Mouse (Mus musculus): Measurements from ENCODE around the gene Mospd2. TPM values are rescaled to one million over a fixed set of nuclear protein-coding genes. Genes with fewer than 3 reads are reported as not detected.

Gene Mospd2
- 6.0 and 6.6 TPM in 2 replicates for polyA plus RNA-seq (2012; rRNA removed)

DNA sequence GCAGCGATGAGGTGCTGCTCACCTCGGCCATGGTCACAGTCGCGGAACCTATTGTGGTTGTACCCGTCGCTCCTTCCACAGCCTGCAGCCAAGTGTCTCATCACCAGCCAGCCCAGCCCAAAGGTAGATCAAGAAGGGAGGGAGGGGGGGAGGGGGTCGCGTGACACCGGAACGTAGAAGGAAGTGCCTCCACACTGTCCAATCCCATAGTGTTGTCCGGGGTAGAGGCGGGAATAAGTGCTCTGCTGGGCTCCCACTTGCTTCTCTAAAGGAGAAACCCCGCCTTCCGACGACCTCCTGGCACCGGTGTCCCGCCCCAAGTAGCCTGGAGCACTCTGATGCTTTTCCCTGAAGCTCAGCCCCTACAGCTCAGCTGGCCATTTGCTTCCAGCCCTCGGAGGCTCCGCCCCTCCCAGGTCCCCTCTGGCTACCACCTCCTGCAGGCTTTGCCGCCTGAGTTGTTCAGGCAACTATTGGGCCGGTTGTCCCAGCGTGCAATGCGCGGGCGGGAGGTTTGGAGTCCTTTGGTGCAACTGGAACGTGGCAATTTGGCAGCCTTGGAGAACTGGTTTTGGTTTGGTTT is at the start of gene Mospd2, which contains the start of gene Fancb:
Gene Mospd2 (minus strand): TSS at position 183 of the 583 bp plus-strand sequence.
Gene Fancb (plus strand): TSS at position 400 of the 583 bp plus-strand sequence.
- peak; percentile 96 for DNase-seq
- H3K4me3 ChIP-seq (ENCODE audit: insufficient read depth, low read depth, low read length), result peak within 1 kb of the TSS; percentile 100
- no peaks in the 10 kb centered on the region for H3K36me3 ChIP-seq (ENCODE audit: control insufficient read depth, insufficient read depth, low read length)
- H3K4me1 ChIP-seq (ENCODE audit: control insufficient read depth, insufficient read depth, low read length), result peaks cover 5% of the 10 kb centered on the region; the same call in 1 of the 2 replicates
- 1% methylated on average over 25 of the region's 26 CpGs for WGBS
- TF ChIP-seq CTCF (conservative IDR thresholded peaks at IDR 0.05; ENCODE audit: insufficient read depth, insufficient read length, low read depth, low read length) (no peak), POLR2A (IDR thresholded peaks at IDR 0.05; ENCODE audit: low read depth, low read length) (peak; percentile 50)
- no peaks in the 10 kb centered on the region for H3K27me3 ChIP-seq (replicated peaks; ENCODE audit: control insufficient read depth, insufficient read depth, low read length)
- peak within 1 kb of the TSS; percentile 88 for H3K27ac ChIP-seq (ENCODE audit: insufficient read depth, low read depth, low read length)

DNA sequence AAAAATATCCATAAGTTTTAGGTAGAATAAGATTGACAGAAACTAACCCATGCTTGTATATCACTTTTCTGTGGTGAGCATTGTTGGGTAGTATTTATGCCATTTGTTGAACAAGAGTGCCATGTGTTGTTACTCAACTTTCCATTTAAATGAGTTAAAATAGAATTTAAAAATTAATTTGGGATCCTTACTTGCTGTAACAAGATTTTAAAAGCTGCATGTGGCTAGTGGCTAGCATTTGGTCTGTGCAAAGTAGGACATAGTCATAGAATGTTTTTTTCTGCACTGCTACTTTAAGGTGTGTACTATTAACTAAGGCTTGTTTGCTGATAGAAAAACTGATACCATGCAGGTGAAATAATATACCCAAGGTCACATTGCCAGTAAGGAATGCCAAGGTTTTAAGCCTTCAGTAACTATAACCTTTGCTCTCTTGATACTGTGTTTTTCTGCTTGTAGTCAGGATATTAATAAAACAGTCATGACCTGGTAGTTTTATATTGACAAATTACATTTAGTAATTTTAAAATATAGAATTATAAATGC is 24.7 kb upstream of the Mospd2 start, which contains the start of gene Gm17604:
Gene Gm17604 (minus strand): TSS at position 51 of the 546 bp plus-strand sequence.
- Histone ChIP-seq H3K36me3 (ENCODE audit: control insufficient read depth, insufficient read depth, low read length) (no peaks in the 10 kb centered on the region), H3K4me3 (ENCODE audit: insufficient read depth, low read depth, low read length) (no peak within 1 kb of the TSS), H3K27ac (ENCODE audit: insufficient read depth, low read depth, low read length) (no peak within 1 kb of the TSS), H3K4me1 (ENCODE audit: control insufficient read depth, insufficient read depth, low read length) (no peaks in the 10 kb centered on the region), H3K27me3 (replicated peaks; ENCODE audit: control insufficient read depth, insufficient read depth, low read length) (no peaks in the 10 kb centered on the region)
- DNase-seq, result no peak
- TF ChIP-seq CTCF (conservative IDR thresholded peaks at IDR 0.05; ENCODE audit: insufficient read depth, insufficient read length, low read depth, low read length), result no peak
- no peak for TF ChIP-seq POLR2A (IDR thresholded peaks at IDR 0.05; ENCODE audit: low read depth, low read length)

DNA sequence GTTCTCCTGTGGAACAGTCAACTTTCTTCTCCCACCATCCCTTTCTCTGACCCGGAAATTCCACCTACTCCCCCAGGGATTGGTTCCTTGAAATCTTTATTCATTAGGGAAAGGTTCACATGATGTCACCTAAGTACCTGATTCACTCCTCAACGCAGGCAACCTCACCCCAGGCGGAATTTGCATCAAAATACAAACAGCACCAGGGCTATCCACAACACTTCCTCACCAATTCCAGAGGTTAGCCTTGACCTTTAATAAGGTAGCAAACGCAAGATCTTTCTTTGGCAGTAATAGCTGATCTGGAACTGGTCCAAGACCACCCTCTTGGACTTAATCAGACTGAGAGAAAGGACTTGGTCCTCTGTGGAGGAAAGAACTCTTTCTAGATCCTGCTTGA is 23.0 kb upstream of the Mospd2 start:
- 41% methylated on average over 4 of the region's 4 CpGs for WGBS
- TF ChIP-seq CTCF (conservative IDR thresholded peaks at IDR 0.05; ENCODE audit: insufficient read depth, insufficient read length, low read depth, low read length) (no peak), POLR2A (IDR thresholded peaks at IDR 0.05; ENCODE audit: low read depth, low read length) (no peak)
- H3K36me3 ChIP-seq (ENCODE audit: control insufficient read depth, insufficient read depth, low read length), result no peaks in the 10 kb centered on the region
- no peak overlapping the region for H3K4me3 ChIP-seq (ENCODE audit: insufficient read depth, low read depth, low read length)
- DNase-seq, result peak; percentile 2
- H3K27ac ChIP-seq (ENCODE audit: insufficient read depth, low read depth, low read length), result no peak overlapping the region
- H3K4me1 ChIP-seq (ENCODE audit: control insufficient read depth, insufficient read depth, low read length), result no peaks in the 10 kb centered on the region
- no peaks in the 10 kb centered on the region for H3K27me3 ChIP-seq (replicated peaks; ENCODE audit: control insufficient read depth, insufficient read depth, low read length)

DNA sequence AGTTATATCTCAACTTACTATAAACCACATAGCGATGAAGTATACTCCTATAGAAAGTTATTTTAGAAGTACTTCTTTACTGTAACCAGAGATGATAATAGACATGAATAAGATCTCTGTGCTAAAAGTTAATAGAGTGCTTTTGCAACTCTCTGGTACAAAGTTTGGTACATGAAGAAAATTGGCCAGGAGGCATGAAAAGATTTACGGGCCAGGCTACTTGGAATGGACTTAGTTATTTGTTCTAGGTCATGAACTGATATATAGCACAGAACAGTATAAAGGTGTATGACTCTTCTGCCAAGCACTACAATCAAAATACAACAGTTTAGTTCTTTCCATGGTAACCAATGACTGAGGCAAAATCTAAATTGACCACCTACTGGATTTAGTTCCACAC is 1.3 kb downstream of the Mospd2 start:
- Histone ChIP-seq H3K27ac (ENCODE audit: insufficient read depth, low read depth, low read length) (no peak overlapping the region), H3K4me3 (ENCODE audit: insufficient read depth, low read depth, low read length) (no peak overlapping the region), H3K27me3 (replicated peaks; ENCODE audit: control insufficient read depth, insufficient read depth, low read length) (no peaks in the 10 kb centered on the region), H3K36me3 (ENCODE audit: control insufficient read depth, insufficient read depth, low read length) (no peaks in the 10 kb centered on the region), H3K4me1 (ENCODE audit: control insufficient read depth, insufficient read depth, low read length) (peaks cover 5% of the 10 kb centered on the region; the same call in 1 of the 2 replicates)
- no peak for DNase-seq
- TF ChIP-seq CTCF (conservative IDR thresholded peaks at IDR 0.05; ENCODE audit: insufficient read depth, insufficient read length, low read depth, low read length) (no peak), POLR2A (IDR thresholded peaks at IDR 0.05; ENCODE audit: low read depth, low read length) (no peak)
- WGBS, result 76% methylated on average over 2 of the region's 2 CpGs

DNA sequence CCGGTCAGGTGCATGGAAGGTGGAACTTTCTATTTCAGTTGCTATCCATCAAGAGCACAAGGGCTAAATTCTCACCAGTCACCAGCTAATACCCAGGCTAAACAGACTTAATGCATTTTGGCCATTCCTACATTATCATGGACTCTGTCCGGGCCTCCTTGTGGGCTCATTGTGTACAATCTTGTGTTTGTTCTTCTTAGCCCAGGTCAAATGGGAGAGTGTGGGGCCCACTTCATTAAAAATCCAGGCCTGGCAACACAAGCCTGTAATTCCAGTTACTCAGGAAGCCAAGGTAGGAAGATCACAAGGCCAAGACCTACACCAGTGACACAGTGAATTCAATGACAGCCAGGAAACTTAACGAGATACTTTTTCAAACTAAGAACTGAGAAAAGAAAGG is 9.0 kb downstream of the Mospd2 start:
- no peaks in the 10 kb centered on the region for H3K27me3 ChIP-seq (replicated peaks; ENCODE audit: control insufficient read depth, insufficient read depth, low read length)
- no peak overlapping the region for H3K27ac ChIP-seq (ENCODE audit: insufficient read depth, low read depth, low read length)
- no peaks in the 10 kb centered on the region for H3K36me3 ChIP-seq (ENCODE audit: control insufficient read depth, insufficient read depth, low read length)
- peaks cover 5% of the 10 kb centered on the region; the same call in 1 of the 2 replicates for H3K4me1 ChIP-seq (ENCODE audit: control insufficient read depth, insufficient read depth, low read length)
- WGBS, result 70% methylated on average over 3 of the region's 3 CpGs
- TF ChIP-seq CTCF (conservative IDR thresholded peaks at IDR 0.05; ENCODE audit: insufficient read depth, insufficient read length, low read depth, low read length) (no peak), POLR2A (IDR thresholded peaks at IDR 0.05; ENCODE audit: low read depth, low read length) (no peak)
- no peak overlapping the region for H3K4me3 ChIP-seq (ENCODE audit: insufficient read depth, low read depth, low read length)
- no peak for DNase-seq

DNA sequence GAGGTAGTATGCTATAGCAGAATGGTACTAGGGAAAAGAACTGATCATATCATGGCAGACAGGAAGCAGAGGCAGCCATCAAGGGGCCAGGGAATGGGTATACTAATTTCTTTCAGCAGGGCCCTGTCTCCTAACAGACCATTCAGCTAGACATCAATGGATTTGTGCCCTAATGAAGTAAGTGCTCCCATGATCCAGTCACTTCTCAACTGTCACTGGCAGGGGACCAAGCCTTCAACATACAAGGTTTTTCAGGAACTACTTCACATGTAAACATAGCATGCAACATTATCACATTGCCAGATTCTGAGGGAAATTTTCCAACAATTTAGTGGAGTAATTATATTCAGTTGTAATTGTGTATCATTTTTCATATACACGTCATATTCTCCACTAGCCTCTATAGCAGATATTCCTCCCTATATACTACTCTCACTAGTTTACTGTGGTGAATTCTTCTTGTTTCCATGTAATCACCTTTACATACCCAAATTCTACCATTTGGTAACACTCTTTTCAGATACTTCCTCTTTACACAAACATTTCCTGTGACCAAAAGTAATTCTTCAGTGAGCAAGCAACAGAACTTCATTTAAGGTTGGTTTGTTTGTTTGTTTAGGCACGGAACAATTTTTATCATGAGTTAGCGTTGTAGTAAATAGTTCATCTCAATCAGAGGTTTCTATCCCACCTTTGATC is 14.3 kb downstream of the Mospd2 start:
- TF ChIP-seq POLR2A (IDR thresholded peaks at IDR 0.05; ENCODE audit: low read depth, low read length), result no peak
- Histone ChIP-seq H3K27me3 (replicated peaks; ENCODE audit: control insufficient read depth, insufficient read depth, low read length) (no peaks in the 10 kb centered on the region), H3K4me1 (ENCODE audit: control insufficient read depth, insufficient read depth, low read length) (no peaks in the 10 kb centered on the region), H3K36me3 (ENCODE audit: control insufficient read depth, insufficient read depth, low read length) (no peaks in the 10 kb centered on the region; the same call in 1 of the 2 replicates), H3K4me3 (ENCODE audit: insufficient read depth, low read depth, low read length) (no peak overlapping the region), H3K27ac (ENCODE audit: insufficient read depth, low read depth, low read length) (no peak overlapping the region)
- no peak for DNase-seq
- 78% methylated on average over 3 of the region's 3 CpGs for WGBS

Measured in kidney, adult 2 months (tissue).